Mouse (Mus musculus): ENCODE data around the gene Larp1. TPM values are rescaled to one million over a fixed set of nuclear protein-coding genes. Genes with fewer than 3 reads are reported as not detected.

Larp1 gene
- polyA plus RNA-seq, 1 experiment from 2014 or later, result 19.5 TPM

DNA sequence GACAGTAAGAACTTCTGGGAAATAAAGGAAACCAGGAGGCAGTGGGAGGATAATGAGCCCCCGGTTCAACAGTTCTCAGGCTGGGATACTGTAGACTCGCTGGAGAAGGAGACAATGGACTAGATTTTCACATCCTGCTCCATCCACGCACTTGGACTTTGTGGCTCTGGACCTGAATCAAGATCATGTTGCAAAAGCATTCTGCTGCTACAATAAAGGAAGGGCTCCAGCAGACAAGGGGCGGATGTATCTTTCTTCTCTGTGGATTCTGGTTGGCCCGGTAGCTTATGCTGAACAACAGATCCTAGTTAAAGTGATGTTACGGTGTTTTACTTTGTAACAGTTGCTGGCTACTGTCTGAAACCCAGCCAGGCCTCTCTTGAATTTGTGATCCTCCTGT is 22.4 kb upstream of the Larp1 start:
- no peaks in the 10 kb centered on the region for H3K27me3 ChIP-seq (ENCODE audit: control insufficient read depth, insufficient read depth, low read length)
- no peak overlapping the region for H3K4me2 ChIP-seq
- no peak overlapping the region for H3K27ac ChIP-seq (ENCODE audit: low read depth, low read length)
- no peaks in the 10 kb centered on the region for H3K9me3 ChIP-seq (replicated peaks; ENCODE audit: control insufficient read depth, low read length)
- no peak overlapping the region for H3K4me3 ChIP-seq (ENCODE audit: low read depth, low read length)
- H3K4me1 ChIP-seq (ENCODE audit: control insufficient read depth, insufficient read depth, low read length), result peaks cover 21% of the 10 kb centered on the region
- WGBS (ENCODE audit: insufficient replicate concordance), result 85% methylated on average over 6 of the region's 6 CpGs
- ATAC-seq (replicated peaks; ENCODE audit: insufficient number of reproducible peaks, low FRiP score, low TSS enrichment), result no peak
- H3K36me3 ChIP-seq (ENCODE audit: control insufficient read depth, insufficient read depth, low read length), result no peaks in the 10 kb centered on the region
- H3K9ac ChIP-seq (ENCODE audit: low read depth, low read length), result no peak overlapping the region

DNA sequence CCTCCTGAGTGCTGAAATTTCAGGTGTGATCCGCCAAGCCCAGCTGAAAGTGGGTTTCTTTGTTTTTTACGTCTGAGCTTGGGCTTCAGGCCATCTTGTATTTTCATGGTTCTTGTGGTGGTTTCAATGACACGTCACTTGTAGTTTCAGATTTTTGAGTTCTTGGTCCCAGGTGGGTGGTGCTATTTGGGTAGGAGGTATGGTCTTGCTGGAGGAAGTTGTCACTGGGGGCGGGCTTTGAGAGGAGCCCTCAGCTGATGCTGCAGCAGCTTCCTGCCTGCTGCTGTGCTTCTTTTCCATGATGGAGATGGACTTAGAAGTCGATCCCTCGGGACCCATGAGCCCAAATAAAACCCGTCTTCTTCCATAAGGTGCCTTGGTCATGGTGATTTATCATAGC is 22.0 kb upstream of the Larp1 start:
- no peak for ATAC-seq (replicated peaks; ENCODE audit: insufficient number of reproducible peaks, low FRiP score, low TSS enrichment)
- Histone ChIP-seq H3K4me2 (no peak overlapping the region), H3K36me3 (ENCODE audit: control insufficient read depth, insufficient read depth, low read length) (no peaks in the 10 kb centered on the region), H3K27ac (ENCODE audit: low read depth, low read length) (no peak overlapping the region), H3K4me1 (ENCODE audit: control insufficient read depth, insufficient read depth, low read length) (peaks cover 21% of the 10 kb centered on the region), H3K4me3 (ENCODE audit: low read depth, low read length) (no peak overlapping the region), H3K9me3 (replicated peaks; ENCODE audit: control insufficient read depth, low read length) (no peaks in the 10 kb centered on the region), H3K27me3 (ENCODE audit: control insufficient read depth, insufficient read depth, low read length) (no peaks in the 10 kb centered on the region), H3K9ac (ENCODE audit: low read depth, low read length) (no peak overlapping the region)
- 92% methylated on average over 7 of the region's 7 CpGs for WGBS (ENCODE audit: insufficient replicate concordance)

GRCm38 (mm10) chr11:57998168-57998567 is 10.7 kb upstream of the Larp1 start:
- Histone ChIP-seq H3K4me1 (ENCODE audit: control insufficient read depth, insufficient read depth, low read length) (no peaks in the 10 kb centered on the region), H3K9me3 (replicated peaks; ENCODE audit: control insufficient read depth, low read length) (no peaks in the 10 kb centered on the region), H3K27me3 (ENCODE audit: control insufficient read depth, insufficient read depth, low read length) (no peaks in the 10 kb centered on the region), H3K9ac (ENCODE audit: low read depth, low read length) (no peak overlapping the region), H3K4me3 (ENCODE audit: low read depth, low read length) (no peak overlapping the region), H3K36me3 (ENCODE audit: control insufficient read depth, insufficient read depth, low read length) (no peaks in the 10 kb centered on the region), H3K4me2 (no peak overlapping the region), H3K27ac (ENCODE audit: low read depth, low read length) (no peak overlapping the region)
- 57% methylated on average over 7 of the region's 7 CpGs for WGBS (ENCODE audit: insufficient replicate concordance)
- ATAC-seq (replicated peaks; ENCODE audit: insufficient number of reproducible peaks, low FRiP score, low TSS enrichment), result no peak

- H3K36me3 ChIP-seq (ENCODE audit: control insufficient read depth, insufficient read depth, low read length), result no peaks in the 10 kb centered on the region
- ATAC-seq (replicated peaks; ENCODE audit: insufficient number of reproducible peaks, low FRiP score, low TSS enrichment), result no peak
- H3K9me3 ChIP-seq (replicated peaks; ENCODE audit: control insufficient read depth, low read length), result no peaks in the 10 kb centered on the region
- WGBS (ENCODE audit: insufficient replicate concordance), result 25% methylated on average over 1 of the region's 1 CpGs
- H3K27me3 ChIP-seq (ENCODE audit: control insufficient read depth, insufficient read depth, low read length), result no peaks in the 10 kb centered on the region
- H3K4me3 ChIP-seq (ENCODE audit: low read depth, low read length), result no peak overlapping the region
- no peak overlapping the region for H3K27ac ChIP-seq (ENCODE audit: low read depth, low read length)
- no peaks in the 10 kb centered on the region for H3K4me1 ChIP-seq (ENCODE audit: control insufficient read depth, insufficient read depth, low read length)
- no peak overlapping the region for H3K9ac ChIP-seq (ENCODE audit: low read depth, low read length)
- H3K4me2 ChIP-seq, result no peak overlapping the region
Observed at GRCm38 (mm10) chr11:57998872-57999271, 10.0 kb upstream of the Larp1 start.

DNA sequence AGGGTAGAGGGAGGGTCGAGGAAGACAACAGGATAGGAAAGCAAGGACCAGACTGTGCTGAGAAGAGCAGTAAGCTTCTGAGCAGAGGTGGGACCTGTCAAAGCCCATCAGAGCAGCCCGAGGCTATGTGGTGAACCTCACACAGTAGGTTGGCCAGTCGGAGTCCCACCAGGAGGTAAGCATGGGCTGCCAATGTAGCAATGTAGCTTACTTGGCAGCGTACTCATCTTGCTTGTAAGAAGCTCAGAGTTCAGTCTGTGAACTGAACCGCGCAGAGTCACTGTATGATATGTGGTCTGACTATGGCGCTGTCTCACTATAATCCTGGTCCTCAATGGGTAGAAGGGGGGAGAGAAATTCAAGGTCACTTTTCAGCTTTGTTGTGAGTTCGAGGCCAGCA is 5.7 kb upstream of the Larp1 start:
- no peak overlapping the region for H3K4me3 ChIP-seq (ENCODE audit: low read depth, low read length)
- no peaks in the 10 kb centered on the region for H3K27me3 ChIP-seq (ENCODE audit: control insufficient read depth, insufficient read depth, low read length)
- peaks cover 3% of the 10 kb centered on the region; the same call in 1 of the 2 replicates for H3K4me1 ChIP-seq (ENCODE audit: control insufficient read depth, insufficient read depth, low read length)
- H3K27ac ChIP-seq (ENCODE audit: low read depth, low read length), result no peak overlapping the region
- no peaks in the 10 kb centered on the region for H3K9me3 ChIP-seq (replicated peaks; ENCODE audit: control insufficient read depth, low read length)
- H3K36me3 ChIP-seq (ENCODE audit: control insufficient read depth, insufficient read depth, low read length), result no peaks in the 10 kb centered on the region
- H3K9ac ChIP-seq (ENCODE audit: low read depth, low read length), result no peak overlapping the region
- no peak overlapping the region for H3K4me2 ChIP-seq
- ATAC-seq (replicated peaks; ENCODE audit: insufficient number of reproducible peaks, low FRiP score, low TSS enrichment), result no peak
- WGBS (ENCODE audit: insufficient replicate concordance), result 81% methylated on average over 8 of the region's 8 CpGs

DNA sequence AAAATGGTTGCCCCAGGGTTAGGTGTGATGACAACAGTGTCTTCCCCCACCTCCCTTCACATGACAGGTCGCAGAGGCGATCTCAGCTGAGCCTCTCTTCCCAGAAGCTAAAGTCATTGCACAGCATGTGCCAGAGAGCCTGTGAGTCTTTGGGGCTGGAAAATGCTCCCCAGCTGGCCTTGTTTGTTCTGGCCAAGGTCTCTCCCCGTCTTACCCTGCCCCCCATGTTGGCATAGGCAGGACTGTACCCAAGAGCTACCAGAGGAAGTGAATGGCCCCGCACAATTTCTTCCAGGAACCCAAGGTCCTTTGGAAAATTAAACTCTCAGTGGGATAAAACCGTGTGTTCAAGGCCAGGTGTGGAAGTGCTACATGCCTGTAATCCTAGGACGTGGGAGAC is 5.1 kb upstream of the Larp1 start:
- no peak overlapping the region for H3K4me3 ChIP-seq (ENCODE audit: low read depth, low read length)
- H3K4me2 ChIP-seq, result no peak overlapping the region
- no peak for ATAC-seq (replicated peaks; ENCODE audit: insufficient number of reproducible peaks, low FRiP score, low TSS enrichment)
- H3K9ac ChIP-seq (ENCODE audit: low read depth, low read length), result no peak overlapping the region
- H3K36me3 ChIP-seq (ENCODE audit: control insufficient read depth, insufficient read depth, low read length), result no peaks in the 10 kb centered on the region
- peaks cover 6% of the 10 kb centered on the region; the same call in 1 of the 2 replicates for H3K4me1 ChIP-seq (ENCODE audit: control insufficient read depth, insufficient read depth, low read length)
- H3K27ac ChIP-seq (ENCODE audit: low read depth, low read length), result no peak overlapping the region
- WGBS (ENCODE audit: insufficient replicate concordance), result 61% methylated on average over 6 of the region's 6 CpGs
- no peaks in the 10 kb centered on the region for H3K9me3 ChIP-seq (replicated peaks; ENCODE audit: control insufficient read depth, low read length)
- H3K27me3 ChIP-seq (ENCODE audit: control insufficient read depth, insufficient read depth, low read length), result no peaks in the 10 kb centered on the region

DNA sequence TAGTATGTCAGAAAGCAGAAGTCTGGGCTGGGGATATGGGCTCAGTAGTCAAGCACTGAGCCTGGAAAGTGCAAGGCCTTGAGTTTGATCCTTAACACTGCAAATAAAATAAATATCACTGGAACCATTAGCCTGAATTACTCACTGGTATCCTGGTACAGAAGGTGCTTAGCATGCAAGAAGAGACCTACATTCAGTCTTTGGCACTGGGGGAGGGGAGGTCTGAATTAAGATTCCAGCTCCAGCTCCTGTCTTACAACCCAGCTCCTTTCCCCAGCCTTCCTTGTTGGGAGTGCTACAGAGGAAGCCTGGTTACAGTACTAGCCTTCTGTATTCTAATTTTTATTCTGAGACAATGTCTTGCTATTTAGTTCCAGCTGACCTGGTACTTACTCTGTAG is 3.8 kb upstream of the Larp1 start:
- no peaks in the 10 kb centered on the region for H3K9me3 ChIP-seq (replicated peaks; ENCODE audit: control insufficient read depth, low read length)
- no peaks in the 10 kb centered on the region for H3K36me3 ChIP-seq (ENCODE audit: control insufficient read depth, insufficient read depth, low read length)
- H3K27me3 ChIP-seq (ENCODE audit: control insufficient read depth, insufficient read depth, low read length), result no peaks in the 10 kb centered on the region
- no peak overlapping the region for H3K4me3 ChIP-seq (ENCODE audit: low read depth, low read length)
- H3K27ac ChIP-seq (ENCODE audit: low read depth, low read length), result no peak overlapping the region
- no peak for ATAC-seq (replicated peaks; ENCODE audit: insufficient number of reproducible peaks, low FRiP score, low TSS enrichment)
- H3K4me2 ChIP-seq, result no peak overlapping the region
- H3K4me1 ChIP-seq (ENCODE audit: control insufficient read depth, insufficient read depth, low read length), result peaks cover 6% of the 10 kb centered on the region
- no peak overlapping the region for H3K9ac ChIP-seq (ENCODE audit: low read depth, low read length)

GRCm38 (mm10) chr11:58008013-58008412 is 851 bp upstream of the Larp1 start:
- H3K27ac ChIP-seq (ENCODE audit: low read depth, low read length), result 0 out of 2 replicates have a peak overlapping the region, but pooled peaks have one; percentile 57
- WGBS (ENCODE audit: insufficient replicate concordance), result 15% methylated on average over 5 of the region's 5 CpGs
- peaks cover 22% of the 10 kb centered on the region for H3K4me1 ChIP-seq (ENCODE audit: control insufficient read depth, insufficient read depth, low read length)
- ATAC-seq (replicated peaks; ENCODE audit: insufficient number of reproducible peaks, low FRiP score, low TSS enrichment), result no peak
- peak overlapping the region; percentile 99 for H3K4me3 ChIP-seq (ENCODE audit: low read depth, low read length)
- peak overlapping the region; percentile 94 for H3K4me2 ChIP-seq
- H3K9ac ChIP-seq (ENCODE audit: low read depth, low read length), result peak overlapping the region; percentile 78
- H3K27me3 ChIP-seq (ENCODE audit: control insufficient read depth, insufficient read depth, low read length), result no peaks in the 10 kb centered on the region
- H3K9me3 ChIP-seq (replicated peaks; ENCODE audit: control insufficient read depth, low read length), result no peaks in the 10 kb centered on the region
- H3K36me3 ChIP-seq (ENCODE audit: control insufficient read depth, insufficient read depth, low read length), result no peaks in the 10 kb centered on the region

DNA sequence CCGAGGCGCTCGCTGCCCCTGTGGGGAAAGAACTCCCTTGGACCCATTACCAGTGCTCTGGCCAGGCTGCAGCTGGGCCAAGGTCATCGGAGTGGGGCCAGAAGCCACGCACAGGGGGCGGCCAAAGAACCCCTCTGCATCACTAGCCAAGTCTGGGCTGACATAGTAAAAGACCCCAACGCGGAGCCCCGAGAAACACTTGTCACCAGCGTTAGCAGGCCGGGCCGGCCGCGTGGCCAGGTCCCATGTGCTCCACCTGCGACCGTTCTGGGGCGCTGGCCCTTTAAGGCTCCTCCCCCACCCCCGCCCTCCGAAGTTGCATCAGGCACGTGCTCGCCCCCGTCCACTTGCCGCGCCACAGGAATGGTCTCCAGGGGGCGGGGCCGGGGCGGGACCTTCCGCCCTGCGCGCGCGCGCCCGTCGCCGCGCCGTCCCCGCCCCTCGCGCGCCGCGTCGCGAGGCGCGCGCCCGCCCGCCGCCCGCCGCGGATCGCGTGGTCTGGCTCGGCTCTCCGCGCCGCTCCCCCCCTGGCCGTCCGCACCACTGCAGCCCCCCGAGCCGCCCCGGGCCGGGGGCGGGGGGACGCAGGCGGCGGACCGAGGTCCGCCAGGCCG is 320 bp upstream of the Larp1 start:
- Histone ChIP-seq H3K27ac (ENCODE audit: low read depth, low read length) (peak overlapping the region; percentile 93), H3K4me2 (peak overlapping the region; percentile 94), H3K9me3 (replicated peaks; ENCODE audit: control insufficient read depth, low read length) (no peaks in the 10 kb centered on the region), H3K4me1 (ENCODE audit: control insufficient read depth, insufficient read depth, low read length) (peaks cover 22% of the 10 kb centered on the region), H3K9ac (ENCODE audit: low read depth, low read length) (peak overlapping the region; percentile 98), H3K36me3 (ENCODE audit: control insufficient read depth, insufficient read depth, low read length) (no peaks in the 10 kb centered on the region), H3K4me3 (ENCODE audit: low read depth, low read length) (peak overlapping the region; percentile 99), H3K27me3 (ENCODE audit: control insufficient read depth, insufficient read depth, low read length) (no peaks in the 10 kb centered on the region)
- under 1% methylated on average over 48 of the region's 74 CpGs for WGBS (ENCODE audit: insufficient replicate concordance)
- peak; percentile 92 for ATAC-seq (replicated peaks; ENCODE audit: insufficient number of reproducible peaks, low FRiP score, low TSS enrichment)
